Mouse (Mus musculus): ENCODE results near the gene Gclm.
A peak's percentile ranks its signal among the peaks of the same experiment; 100 is the strongest.
"Not testable (repeated sequence)": the region's sequence is repeated elsewhere in the genome, so short reads cannot be mapped to it uniquely, and the experiment has no call there.

Gene Gclm

DNA sequence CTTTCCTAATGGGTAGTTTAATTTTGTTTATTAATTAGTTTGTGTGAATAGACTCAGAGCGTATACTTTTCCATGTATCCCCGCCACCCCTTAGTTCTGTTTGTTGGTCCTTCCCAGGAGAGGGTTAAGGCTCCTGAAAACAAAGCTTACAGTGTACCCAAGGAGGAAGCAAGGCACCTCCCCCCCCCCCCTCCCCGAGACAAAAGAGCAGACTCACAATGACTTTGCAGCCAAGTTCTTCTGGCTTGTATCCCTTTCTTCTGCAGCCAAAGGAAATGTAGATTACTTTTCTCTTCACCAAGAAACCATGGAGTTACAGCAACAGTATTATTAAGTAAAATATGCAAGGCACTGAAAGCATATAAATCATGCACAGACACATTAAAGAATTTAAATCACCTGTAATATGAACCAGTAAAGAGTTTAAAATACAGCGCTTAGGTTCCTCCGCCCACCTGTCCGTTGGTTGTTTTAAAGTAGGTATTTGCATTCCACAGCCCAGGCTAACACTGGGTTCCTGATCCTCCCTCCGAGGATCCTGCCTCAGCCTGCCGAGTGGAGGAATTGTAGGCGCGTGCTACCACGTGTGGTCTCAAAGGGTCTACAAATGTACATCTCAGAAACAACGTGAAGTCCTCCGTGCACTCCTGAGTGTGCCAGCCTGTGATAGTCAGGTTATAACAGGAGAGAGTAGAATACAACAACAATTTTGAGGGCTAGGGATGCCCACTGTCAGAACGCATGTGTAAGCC, 1.8 kb upstream of the Gclm start:
- DNase-seq, result no peak

DNA sequence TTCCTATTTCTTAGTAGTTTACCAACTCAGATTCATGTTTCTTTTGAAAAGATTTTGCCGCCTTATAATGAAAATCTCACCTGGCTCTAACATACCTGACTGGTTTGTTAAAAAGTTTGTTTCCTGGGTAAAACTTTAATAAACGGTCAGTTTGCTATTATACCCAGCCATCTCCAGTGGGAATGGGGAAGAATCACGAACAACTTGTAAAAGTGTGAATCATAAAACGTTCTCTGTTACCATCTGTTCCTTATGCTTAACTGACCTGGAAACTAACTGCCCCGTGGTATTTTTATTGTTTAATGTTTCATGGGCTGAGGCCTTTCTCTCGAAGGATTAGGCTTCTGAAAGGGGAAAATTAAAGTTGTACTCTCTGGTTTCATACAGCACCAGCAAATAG, 598 bp upstream of the Gclm start:
- no peak for DNase-seq

DNA sequence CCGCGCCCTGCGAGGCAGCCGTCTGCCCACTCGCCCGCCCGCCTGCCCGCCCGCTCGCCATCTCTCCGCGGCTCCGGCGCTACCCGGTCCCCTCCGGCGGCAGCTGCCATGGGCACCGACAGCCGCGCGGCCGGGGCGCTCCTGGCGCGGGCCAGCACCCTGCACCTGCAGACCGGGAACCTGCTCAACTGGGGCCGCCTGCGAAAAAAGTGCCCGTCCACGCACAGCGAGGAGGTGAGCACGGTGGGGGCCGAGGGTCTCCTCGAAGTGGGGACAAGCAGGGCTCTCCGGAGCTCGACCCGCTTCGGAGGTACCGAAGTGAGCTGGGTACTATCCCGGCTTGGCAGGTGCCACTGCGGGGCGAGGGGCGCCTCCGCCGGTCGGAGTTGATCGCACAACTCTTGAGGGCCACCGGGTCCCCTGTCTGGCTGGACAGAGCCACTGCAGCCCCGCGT, 548 bp downstream of the Gclm start:
- DNase-seq, result peak; percentile 56

DNA sequence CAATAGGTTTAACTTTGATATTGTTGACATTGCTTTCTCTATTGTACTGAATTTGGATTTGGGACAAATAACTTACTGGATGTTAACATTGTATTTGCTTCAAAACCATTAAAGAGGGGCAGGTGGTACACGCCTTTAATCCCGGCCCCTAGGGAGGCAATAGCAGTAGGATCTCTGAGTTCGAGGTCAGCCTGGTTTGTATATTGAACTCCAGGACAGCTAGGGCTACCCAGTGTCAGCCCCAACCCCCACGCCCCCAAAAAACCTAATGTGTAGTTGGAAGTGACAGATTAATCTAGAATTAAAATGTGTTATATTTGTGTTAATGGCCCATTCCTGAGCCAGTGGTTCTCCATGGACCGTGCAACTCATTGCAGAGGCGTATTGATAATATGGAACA, 1.0 kb downstream of the Gclm start:
- DNase-seq, result no peak

DNA sequence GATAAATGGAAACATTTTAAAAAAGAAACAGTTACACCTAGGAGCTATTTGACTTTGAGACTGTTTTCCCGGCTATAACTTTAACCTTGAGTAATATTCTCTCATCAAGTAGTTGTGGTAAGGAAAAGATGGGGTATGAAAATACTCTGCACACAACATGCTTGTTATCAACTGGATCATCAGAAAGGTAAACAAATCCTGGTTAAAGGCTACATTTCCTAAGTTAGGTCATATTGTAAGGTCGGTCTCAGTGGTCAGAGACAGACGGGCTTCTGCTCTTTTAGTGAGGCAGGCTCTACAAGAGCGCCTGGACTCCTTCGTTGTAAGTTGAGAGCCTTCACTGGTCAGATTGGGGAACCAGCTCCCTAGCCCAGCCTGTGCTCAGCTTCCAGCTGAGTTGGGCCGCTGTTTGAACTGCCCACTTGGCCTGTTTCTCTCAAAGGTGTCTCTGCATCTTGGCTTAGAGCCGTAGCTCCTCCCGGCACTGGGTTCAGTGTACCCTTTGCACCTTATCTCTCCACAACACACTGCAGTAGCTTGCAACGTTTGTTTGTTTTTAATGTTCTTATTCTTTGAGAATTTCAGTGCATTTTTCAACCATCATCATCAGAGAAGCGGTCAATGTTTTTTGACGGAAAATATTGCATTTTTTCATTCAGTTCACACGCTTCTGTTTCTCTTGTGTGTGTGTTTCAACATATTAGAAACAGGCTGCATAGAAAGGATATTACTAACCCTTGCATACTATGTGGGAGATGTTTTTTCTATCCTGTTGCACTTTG, 1.8 kb downstream of the Gclm start:
- DNase-seq, result no peak

DNA sequence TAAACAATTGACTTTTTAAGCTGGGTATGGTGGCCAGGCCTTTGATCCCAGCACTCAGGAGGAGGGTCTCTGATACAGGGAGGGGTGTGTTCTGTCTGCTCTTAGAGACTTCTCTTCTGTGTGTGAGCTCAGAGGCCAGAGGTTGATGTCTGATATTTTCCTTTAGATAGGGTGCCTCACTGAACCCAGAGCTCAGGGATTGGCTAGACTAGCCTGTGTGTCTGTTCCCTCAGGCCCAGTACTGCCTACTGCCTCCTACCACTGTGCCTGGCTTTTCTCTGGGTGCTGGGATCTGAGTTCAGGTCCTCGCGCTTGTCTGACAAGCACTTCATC, 2.4 kb downstream of the Gclm start:
- DNase-seq, result no peak

DNA sequence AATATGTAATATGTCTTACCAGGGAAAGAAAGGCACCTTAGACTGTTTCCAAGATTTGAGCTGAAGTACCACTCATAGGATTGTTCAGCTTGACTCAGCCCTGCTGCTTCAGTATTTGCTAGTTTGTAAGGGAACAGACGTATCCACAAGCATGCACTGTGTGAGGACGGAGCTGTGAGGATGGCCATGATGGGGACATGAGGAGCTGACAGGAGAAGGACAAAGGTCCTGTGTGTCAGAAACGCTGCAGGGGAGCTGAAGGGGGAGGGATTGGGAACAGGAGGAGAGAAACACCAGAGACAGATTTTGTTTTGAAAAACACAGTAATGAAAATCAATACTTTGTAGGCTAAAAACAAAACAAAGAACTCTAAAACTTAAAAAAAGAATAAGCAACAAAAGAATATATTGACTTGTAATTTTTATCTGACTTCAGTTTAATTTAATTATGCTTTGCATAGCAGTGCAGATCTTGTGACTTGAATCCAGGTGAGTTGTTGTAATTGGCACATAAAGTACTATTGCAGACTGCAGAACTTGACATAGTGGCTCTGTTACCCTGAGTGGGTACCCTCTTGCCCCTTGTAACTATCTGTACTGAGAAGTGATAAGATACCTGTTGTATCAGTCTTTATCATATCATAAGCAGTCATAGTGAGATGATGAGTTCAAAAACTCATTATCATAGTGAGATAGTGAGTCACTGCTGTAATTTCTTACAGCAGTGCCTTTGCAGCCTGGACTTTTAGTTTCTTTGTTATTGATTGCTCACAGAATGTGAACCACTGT, 7.3 kb downstream of the Gclm start:
- DNase-seq, result no peak

DNA sequence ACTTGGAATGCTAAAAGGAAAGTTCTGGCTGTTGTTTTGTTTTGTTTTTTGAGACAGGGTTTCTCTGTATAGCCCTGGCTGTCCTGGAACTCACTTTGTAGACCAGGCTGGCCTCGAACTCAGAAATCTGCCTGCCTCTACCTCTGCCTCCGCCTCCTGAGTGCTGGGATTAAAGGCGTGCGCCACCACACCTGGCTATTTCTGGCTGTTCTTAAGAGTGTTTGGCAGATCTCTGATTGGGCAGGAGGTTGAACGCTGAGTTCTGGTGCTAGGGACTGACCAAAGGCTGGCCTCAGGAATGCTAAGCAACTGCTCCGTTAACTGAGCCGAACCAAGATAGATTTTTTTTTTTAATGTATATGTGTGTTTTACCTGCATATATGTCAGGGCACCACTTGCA, 8.7 kb downstream of the Gclm start:
- not testable (repeated sequence) for DNase-seq

DNA sequence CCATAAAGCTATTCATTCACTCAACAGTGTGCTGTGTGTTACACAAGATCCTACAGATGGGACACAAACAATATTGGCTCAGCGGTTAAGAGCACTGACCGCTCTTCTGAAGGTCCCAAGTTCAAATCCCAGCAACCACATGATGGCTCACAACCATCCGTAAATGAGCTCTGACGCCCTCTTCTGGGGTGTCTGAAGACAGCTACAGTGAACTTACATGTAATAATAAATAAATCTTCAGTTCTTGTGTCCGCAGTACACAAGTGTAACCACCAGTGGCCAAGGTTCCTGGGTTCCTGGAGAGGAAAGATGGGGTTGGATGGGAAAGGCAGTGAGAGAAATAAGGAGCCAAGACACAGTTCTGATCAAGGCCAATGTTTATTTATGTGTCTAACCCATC, 24.6 kb downstream of the Gclm start:
- no peak for DNase-seq

DNA sequence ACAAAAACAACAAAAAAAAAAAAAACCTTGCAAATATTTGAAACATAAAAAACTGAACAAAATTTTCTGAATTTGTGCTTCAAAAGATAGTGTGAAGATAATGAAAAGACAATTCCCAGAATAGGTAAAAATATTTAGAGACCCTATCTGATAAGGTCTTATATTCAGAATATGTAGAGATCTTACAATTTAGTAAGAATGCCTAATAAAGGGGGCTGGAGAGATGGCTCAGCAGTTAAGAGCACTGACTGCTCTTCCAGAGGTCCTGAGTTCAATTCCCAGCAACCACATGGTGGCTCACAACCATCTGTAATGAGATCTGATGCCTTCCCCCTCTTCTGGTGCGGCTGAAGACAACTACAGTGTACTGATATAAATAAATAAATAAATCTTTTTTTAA, 27.2 kb downstream of the Gclm start:
- not testable (repeated sequence) for DNase-seq

DNA sequence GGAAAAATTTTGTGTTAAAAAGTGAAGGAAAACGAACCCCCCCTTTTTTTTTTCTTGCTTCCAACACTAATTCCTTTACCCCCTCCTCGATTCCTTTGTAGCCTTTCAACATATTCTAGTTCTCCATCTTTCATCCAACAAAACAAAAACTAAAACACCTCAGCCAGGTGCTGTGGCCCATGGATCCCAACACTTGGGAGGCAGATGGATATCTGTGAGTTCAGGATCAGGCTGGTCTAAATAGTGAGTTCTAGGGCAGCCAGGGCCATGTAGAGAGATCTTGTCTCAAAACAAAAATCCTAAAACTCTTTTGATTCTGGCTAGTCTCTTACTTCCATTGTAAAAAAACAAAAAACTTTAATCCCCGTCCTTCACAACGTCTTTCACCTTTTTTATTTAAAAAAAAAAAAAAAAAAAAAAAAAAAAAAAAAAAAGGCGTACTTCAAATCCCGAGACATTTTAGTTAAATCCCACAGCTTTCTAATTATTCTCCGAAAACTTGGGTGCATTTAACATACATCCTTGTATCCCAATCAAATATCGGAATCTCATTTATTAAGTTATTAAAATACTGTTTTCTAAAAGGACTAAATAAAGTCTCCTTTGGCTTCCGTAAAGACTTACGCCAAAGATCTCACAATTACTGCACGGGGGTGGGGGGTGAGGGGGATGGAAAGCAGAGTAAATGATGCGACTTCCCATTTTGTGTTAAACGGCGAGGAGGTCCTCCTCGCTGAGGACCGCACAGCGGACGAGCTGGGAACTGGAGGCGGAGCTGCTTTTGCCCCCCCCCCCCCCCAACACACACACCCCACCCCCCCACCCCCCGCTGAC, 28.3 kb downstream of the Gclm start:
- no peak for DNase-seq

DNA sequence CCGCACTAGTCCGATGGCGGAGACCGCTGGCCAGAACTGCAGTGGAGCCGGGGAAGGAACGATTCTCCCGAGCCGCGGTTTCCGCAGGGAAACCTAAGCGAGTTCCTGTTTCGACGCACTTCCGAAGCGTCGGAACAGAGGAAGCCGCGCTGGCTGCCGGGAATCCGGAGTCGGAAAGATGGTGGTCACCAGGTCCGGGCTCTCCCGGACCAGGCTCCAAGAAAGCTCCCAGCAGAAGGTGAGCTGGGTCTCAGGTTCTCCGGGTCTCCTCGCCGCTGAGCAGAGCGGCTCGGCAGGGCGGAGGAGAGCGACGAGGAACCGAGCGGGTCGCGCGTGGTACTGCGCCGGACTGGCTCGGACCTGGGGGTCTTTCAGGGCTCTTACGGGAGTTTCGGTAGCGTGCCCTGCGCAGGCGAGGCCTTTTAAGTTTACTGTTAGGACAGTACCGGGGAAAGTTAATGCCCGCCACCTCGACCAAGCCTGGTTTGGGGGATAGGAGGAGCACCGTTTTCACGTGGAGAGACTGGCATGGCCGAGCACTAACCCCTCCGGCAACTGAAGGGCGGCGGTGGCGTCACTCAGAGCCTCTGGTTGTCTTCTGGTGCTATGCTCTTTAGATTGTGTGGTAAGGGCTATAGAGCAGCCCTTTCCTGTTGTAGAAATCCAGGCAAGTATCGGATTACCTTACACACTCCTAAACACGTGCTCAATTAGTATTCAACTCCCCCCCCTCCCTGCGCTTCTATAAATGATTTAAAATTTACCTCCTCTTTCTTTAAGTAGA, 29.1 kb downstream of the Gclm start, which contains the start of gene Dnttip2:
Gene Dnttip2 (plus strand): TSS at position 148 of the 784 bp plus-strand sequence.
- DNase-seq, result peak; percentile 89

DNA sequence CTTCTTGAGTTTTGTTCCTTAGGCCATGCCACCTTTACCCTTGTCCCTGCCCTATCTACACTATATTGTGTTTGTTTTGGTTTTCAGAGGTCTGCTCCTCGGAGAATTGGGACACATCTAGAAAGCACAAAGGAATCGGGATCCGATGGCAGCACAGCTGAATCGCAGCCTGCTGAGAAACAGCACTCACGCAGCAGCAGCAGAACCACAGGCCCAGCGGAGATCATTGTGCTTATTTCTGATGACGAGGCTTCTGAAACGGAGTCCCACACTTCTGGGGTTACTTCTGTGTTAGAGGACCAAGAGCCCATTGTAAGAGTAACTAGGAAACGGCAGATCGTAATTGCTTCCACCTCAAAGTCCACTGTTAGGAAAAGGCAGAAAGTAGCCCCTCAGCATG, 29.8 kb downstream of the Gclm start:
- DNase-seq, result no peak

DNA sequence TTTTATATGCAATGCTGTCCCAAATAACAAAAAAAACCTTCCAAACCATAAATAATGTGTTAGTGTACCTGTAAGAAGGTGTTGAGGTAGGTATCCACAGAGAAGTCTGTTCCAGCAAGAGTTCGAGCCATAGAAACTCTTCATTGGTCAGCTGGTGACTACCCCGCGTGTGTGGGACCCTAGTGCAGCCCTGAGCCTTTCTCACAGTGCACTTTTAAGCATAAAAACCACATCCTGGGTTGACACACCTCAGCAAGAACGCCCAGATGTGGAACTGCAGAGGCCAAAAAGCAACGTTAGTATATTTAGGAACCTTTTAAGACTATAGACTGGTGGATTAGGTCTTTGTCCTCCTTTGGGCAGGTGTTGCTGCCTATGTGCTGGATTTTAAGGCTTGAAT, 41.8 kb downstream of the Gclm start:
- DNase-seq, result no peak

DNA sequence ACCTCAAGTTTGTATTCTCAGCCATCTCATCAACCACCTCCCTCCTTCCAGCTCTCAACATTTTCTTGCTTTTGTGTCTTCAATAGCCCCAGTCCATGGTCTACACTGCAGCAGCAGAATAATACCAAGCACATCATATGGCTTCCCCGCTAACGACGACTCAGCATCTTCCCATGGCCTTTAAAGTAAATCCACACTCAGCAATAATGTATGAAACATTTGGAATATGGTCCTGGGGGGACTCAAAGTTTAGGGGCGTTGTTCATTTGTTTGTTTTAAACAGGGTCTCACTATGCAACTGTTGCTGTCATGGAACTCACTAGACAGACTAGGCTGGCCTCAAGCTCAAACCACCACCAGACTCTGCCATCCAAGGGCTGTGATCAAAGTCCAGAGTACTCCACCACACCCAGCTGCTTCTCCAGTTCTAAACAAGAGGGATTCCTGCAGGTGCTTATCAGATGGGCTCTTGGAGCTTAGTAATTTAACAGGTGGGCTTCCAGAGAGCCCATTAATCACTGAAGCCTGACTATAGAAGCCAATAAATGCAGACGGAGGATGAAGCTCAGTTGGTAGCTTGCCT, 43.3 kb downstream of the Gclm start:
- DNase-seq, result no peak

DNA sequence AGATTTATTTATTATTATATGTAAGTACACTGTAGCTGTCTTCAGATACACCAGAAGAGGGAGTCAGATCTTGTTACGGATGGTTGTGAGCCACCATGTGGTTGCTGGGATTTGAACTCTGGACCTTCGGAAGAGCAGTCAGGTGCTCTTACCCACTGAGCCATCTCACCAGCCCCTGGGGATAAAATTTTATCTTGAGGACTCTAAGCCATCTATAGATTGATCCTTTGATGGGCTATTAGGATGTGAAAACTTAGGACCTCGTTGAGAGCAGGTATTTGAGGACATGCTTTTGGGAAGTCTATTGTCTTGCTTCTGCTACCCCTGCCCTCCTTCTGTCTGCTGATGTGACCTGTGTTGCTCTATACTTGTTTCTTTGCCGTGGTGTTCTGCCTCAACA, 44.0 kb downstream of the Gclm start:
- DNase-seq, result not testable (repeated sequence)

DNA sequence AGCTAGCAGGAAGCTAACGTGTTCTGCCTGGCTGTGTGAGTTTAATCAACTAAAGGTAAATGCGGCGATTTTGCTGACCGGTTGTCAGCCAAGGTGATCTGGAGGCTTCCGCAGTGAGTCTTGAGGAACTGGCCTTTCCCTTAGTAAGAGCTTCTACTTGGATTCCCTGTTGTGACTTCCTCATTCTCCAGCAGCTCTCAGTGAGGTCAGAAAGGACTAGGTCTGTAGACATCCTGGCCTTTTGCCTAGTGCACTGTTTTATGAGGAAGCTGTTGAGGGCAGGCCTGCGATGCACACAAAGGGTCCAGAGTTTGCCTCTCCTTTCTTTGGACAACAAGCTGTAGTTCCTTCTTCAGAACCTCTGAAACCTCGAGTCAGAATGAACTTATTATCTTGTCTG, 45.3 kb downstream of the Gclm start:
- DNase-seq, result no peak

DNA sequence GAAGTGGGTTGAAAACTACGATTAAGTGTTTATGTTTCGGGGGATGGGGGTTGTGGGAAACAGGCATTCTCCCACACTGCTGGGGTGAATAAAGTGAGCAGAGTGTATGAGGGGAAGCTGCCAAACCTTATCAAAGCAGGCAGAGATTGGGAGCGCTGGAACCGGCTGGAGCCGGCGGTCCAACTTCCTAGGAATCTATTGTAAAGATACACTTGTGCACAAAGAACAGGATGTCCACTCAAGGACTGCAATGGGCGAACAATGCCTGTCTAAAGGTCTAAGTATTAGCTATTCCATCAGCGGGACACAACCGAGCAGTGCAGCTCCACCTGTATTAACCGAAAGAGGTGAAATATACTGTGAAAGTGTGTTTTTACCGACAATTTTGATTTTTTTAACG, 46.5 kb downstream of the Gclm start:
- DNase-seq, result no peak

DNA sequence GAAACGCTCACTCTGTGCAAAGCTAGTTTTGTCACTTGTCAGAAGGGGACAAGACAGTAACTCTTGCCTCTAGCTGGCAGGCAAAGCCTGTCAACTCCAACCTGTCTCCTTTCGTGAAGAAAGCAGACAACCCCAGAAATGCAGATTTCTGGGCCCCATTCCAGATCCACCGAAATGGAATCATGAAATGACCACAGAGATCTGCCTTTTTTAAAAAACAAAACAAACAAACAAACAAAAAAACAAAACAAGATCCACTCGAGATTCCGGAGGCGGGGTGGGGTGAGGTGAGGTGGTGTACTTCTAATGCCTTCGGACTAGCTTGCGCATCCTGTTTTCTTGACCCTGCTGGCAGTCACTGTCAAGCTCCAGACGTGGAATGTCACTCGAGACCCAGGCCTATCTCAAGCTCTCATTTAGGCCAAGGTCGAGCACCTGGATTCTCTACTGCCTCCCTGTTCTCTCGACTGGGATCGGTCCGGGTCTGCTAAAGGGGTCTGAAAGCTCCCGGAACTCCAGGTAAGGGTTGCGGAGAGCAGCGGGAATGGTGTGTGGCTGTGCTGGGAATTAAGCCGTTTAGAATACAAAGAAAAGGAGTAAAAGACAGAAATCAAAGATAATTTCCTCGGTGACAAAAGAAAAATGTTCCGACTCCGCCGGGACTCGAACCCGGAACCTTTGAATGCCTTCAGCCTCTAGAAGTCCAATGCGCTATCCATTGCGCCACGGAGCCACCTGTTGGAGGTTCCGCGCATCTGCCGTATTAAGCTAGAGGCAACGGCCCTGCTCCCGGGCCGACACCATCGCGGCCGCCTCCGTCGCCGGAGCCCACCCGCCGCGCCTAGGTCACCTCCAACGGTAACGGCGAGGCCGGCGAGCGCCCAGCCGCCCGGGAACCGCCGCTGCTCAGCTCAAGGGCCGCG, 47.2 kb downstream of the Gclm start:
- DNase-seq, result peak; percentile 86

DNA sequence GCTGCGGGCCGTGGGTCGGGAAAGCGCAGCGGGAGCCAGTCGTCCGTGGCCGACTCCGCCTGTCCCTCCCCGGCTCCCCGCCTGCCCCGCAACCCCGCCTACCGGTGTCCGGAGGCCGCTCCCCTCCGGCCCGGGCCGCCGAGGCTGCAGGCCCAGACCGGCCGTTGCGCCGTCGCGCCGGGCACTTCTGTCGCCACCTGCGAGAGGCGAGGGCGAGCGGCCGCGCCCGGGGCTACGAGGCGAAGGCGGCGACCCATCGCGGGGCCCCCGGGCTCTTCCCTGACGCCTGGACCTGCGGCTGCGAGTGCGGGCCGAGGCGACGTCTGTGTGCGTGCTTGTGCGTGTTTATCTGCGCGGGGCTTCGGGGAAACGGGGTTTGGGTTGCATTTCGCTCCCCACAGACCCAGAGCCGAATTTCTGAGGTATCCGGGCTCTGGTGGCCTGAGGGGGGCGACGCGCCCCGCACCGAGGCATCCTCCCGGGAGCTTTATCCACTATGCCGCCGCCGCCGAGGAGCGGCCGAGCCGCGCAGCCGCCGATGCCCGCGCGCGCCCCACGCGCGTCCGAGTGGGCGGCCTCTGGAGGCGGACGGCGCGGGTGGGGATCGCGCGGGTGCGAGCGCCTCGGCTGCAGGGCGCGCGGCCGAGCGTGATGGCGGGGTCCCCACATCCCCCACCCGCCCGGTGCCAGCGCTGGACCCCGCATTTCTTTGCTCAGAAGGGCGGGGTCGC, 48.0 kb downstream of the Gclm start:
- no peak for DNase-seq

All from right cerebral cortex, postnatal 4 days (tissue).